Mouse (Mus musculus) heart, adult 11 months (tissue): ENCODE data around the gene Commd7.

ENCODE experiments used
- DNase-seq: peaks from one replicate; pipeline ENCODE4 v3.0.0; 2022

Gene Commd7

GRCm38 (mm10) chr2:153585981-153586380 is 46.6 kb downstream of the Commd7 start:
- no peak for DNase-seq

- no peak for DNase-seq
These were observed 48.2 kb downstream of the Commd7 start for GRCm38 (mm10) chr2:153584396-153584795.

GRCm38 (mm10) chr2:153583641-153584049 is 48.9 kb downstream of the Commd7 start:
- no peak for DNase-seq

- no peak for DNase-seq
These were observed 49.5 kb downstream of the Commd7 start for GRCm38 (mm10) chr2:153582876-153583585.

GRCm38 (mm10) chr2:153581416-153581815 is 51.2 kb downstream of the Commd7 start:
- no peak for DNase-seq

- no peak for DNase-seq
These were observed 52.1 kb downstream of the Commd7 start for GRCm38 (mm10) chr2:153580458-153580985.

GRCm38 (mm10) chr2:153580042-153580441 is 52.5 kb downstream of the Commd7 start:
- DNase-seq: no peak

GRCm38 (mm10) chr2:153577122-153577521 is 55.5 kb downstream of the Commd7 start:
- no peak for DNase-seq

- no peak for DNase-seq
These were observed 56.4 kb downstream of the Commd7 start for GRCm38 (mm10) chr2:153576150-153576549.

GRCm38 (mm10) chr2:153575554-153575953 is 57.0 kb downstream of the Commd7 start:
- DNase-seq: no peak

- DNase-seq: no peak
These were observed 59.5 kb downstream of the Commd7 start for GRCm38 (mm10) chr2:153573101-153573500.

- no peak for DNase-seq
These were observed 64.0 kb downstream of the Commd7 start for GRCm38 (mm10) chr2:153568541-153568940.

GRCm38 (mm10) chr2:153568013-153568412 is 64.6 kb downstream of the Commd7 start:
- DNase-seq: no peak
